Mouse (Mus musculus) embryonic facial prominence, embryonic 14.5 days (tissue): Measurements from ENCODE around the gene Tcerg1l. TPM values are rescaled to one million over a fixed set of nuclear protein-coding genes. Genes with fewer than 3 reads are reported as not detected.

Source experiments
- ATAC-seq: fragments of 200-750 bp; cut with Nextera tagmentation; 2 replicates; pipeline ENCODE4 v1.8.0; 2017; ENCODE audit warnings: low read depth, moderate number of reproducible peaks, moderate TSS enrichment
- DNase-seq: peaks from one replicate; pipeline ENCODE4 v3.0.0-alpha.2; 2015; ENCODE audit warnings: low spot score
- H3K27ac ChIP-seq: fragments of 300-500 bp; sonication (generic); replicated peaks from 2 replicates; pipeline ENCODE4 v1.5.1; 2014; ENCODE audit warnings: low read depth, mild to moderate bottlenecking, low read length, moderate library complexity
- H3K27me3 ChIP-seq: fragments of 300-500 bp; sonication (generic); replicated peaks from 2 replicates; pipeline ENCODE4 v1.6.1; 2014; ENCODE audit warnings: low read length; ENCODE audit not compliant: control insufficient read depth, insufficient read depth
- H3K36me3 ChIP-seq: fragments of 300-500 bp; sonication (generic); 2 replicates; pipeline ENCODE4 v1.6.1; 2014; ENCODE audit warnings: low read length, mixed read lengths; ENCODE audit not compliant: control insufficient read depth, insufficient read depth
- H3K4me1 ChIP-seq: fragments of 300-500 bp; sonication (generic); 2 replicates; pipeline ENCODE4 v1.6.1; 2014; ENCODE audit warnings: antibody characterized with exemption, low read length; ENCODE audit not compliant: control insufficient read depth, insufficient read depth
- H3K4me2 ChIP-seq: fragments of 300-500 bp; sonication (generic); 2 replicates; pipeline ENCODE4 v1.6.1; 2014; ENCODE audit warnings: low read depth, mild to moderate bottlenecking, low read length, moderate library complexity, mixed read lengths
- H3K4me3 ChIP-seq: fragments of 300-500 bp; sonication (generic); 2 replicates; pipeline ENCODE4 v1.5.1; 2014; ENCODE audit warnings: low read depth, mild to moderate bottlenecking, low read length
- H3K9ac ChIP-seq: fragments of 300-500 bp; sonication (generic); 2 replicates; pipeline ENCODE4 v1.6.1; 2014; ENCODE audit warnings: low read depth, mild to moderate bottlenecking, low read length, moderate library complexity, mixed read lengths
- H3K9me3 ChIP-seq: fragments of 300-500 bp; sonication (generic); 2 replicates; pipeline ENCODE4 v1.6.1; 2016; ENCODE audit warnings: low read length; ENCODE audit not compliant: control insufficient read depth
- WGBS: fragments of 180-500 bp; shearing (Covaris S2); extraction: QIAGEN DNeasy Blood & Tissue Kit; methylation state at CpG from one replicate; pipeline ENCODE4 v1.1.7; 2014; 5-methylcytosine and 5-hydroxymethylcytosine counted together
- polyA plus RNA-seq: library from polyadenylated mRNA; unstranded; fragments of >200 nt; fragmentation: Nextera tagmentation; extraction: Ambion mirVana; gene quantifications from 2 replicates; pipeline ENCODE4 v1.2.1, GENCODE M21; 2014

Tcerg1l gene
- polyA plus RNA-seq, 1 experiment from 2014 or later = 3.3 TPM

DNA sequence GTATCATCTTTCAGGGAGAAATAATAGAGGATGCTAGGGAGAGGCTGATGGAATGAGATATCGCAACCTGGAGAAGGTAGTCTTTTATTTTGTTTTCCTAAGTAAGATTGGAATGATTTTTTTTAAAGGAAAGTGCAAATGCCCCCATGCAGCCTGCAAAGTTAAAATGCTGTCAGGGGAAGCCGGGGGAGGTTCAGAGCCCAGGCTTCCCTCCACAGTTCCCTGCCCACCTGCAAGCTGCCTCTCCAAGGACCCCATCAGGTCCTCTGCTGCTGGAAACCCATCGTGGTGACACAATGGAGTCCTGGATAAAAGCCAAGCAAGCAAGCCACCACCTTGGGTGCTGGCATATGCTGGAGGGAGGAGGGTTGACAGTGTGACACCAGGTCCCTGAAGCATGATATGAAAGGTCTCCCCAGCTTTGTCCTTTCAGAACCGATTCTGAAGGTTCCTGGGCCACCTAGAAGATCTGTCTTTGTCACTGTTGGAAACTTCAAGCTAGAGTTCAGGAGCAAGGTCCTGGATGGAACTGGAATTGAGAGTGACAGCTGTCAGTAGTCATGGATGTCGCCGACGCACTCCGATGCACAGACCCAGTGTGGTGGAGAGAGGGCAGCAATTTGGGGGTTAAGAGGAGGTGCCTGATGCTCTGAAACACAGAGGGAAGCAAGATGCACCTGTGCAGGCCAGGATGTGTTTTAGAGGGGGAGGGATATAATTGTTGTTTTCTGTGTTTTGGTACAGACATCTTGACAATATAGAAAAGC, 3.2 kb upstream of the Tcerg1l start:
- H3K4me3 ChIP-seq = no peak overlapping the region
- no peaks in the 10 kb centered on the region for H3K9me3 ChIP-seq
- 74% methylated on average over 8 of the region's 8 CpGs for WGBS
- peaks cover 50% of the 10 kb centered on the region for H3K27me3 ChIP-seq
- H3K4me1 ChIP-seq = peaks cover 9% of the 10 kb centered on the region; the same call in 1 of the 2 replicates
- no peaks in the 10 kb centered on the region for H3K36me3 ChIP-seq
- no peak for DNase-seq
- H3K27ac ChIP-seq = no peak overlapping the region
- no peak overlapping the region for H3K4me2 ChIP-seq
- no peak overlapping the region for H3K9ac ChIP-seq
- ATAC-seq = no peak

GRCm38 (mm10) chr7:138398182-138398793, 758 bp upstream of the Tcerg1l start:
- H3K9ac ChIP-seq = no peak overlapping the region

GRCm38 (mm10) chr7:138396863-138397484, 556 bp downstream of the Tcerg1l start:
- ATAC-seq (no peak), DNase-seq (peak; percentile 78)
- H3K4me2 ChIP-seq = peak overlapping the region; percentile 97
- no peaks in the 10 kb centered on the region for H3K36me3 ChIP-seq
- no peak overlapping the region for H3K27ac ChIP-seq
- H3K4me1 ChIP-seq = peaks cover 9% of the 10 kb centered on the region; the same call in 1 of the 2 replicates
- peak overlapping the region; percentile 50 for H3K4me3 ChIP-seq
- 1% methylated on average over 25 of the region's 41 CpGs for whole genome bisulfite sequencing
- peaks cover 48% of the 10 kb centered on the region for H3K27me3 ChIP-seq
- H3K9me3 ChIP-seq = no peaks in the 10 kb centered on the region
- peak overlapping the region; percentile 38; the same call in 1 of the 2 replicates for H3K9ac ChIP-seq

More at GRCm38 (mm10) chr7:138398182-138398793, 758 bp upstream of the Tcerg1l start:
- no peaks in the 10 kb centered on the region for H3K9me3 ChIP-seq
- ATAC-seq = peak; percentile 42
- H3K36me3 ChIP-seq = no peaks in the 10 kb centered on the region
- 2% methylated on average over 21 of the region's 21 CpGs for WGBS
- peak overlapping the region; percentile 50 for H3K4me3 ChIP-seq
- H3K4me2 ChIP-seq = peak overlapping the region; percentile 97
- DNase-seq = peak; percentile 71
- H3K27ac ChIP-seq = no peak overlapping the region
- peaks cover 51% of the 10 kb centered on the region for H3K27me3 ChIP-seq
- peaks cover 9% of the 10 kb centered on the region; the same call in 1 of the 2 replicates for H3K4me1 ChIP-seq

DNA sequence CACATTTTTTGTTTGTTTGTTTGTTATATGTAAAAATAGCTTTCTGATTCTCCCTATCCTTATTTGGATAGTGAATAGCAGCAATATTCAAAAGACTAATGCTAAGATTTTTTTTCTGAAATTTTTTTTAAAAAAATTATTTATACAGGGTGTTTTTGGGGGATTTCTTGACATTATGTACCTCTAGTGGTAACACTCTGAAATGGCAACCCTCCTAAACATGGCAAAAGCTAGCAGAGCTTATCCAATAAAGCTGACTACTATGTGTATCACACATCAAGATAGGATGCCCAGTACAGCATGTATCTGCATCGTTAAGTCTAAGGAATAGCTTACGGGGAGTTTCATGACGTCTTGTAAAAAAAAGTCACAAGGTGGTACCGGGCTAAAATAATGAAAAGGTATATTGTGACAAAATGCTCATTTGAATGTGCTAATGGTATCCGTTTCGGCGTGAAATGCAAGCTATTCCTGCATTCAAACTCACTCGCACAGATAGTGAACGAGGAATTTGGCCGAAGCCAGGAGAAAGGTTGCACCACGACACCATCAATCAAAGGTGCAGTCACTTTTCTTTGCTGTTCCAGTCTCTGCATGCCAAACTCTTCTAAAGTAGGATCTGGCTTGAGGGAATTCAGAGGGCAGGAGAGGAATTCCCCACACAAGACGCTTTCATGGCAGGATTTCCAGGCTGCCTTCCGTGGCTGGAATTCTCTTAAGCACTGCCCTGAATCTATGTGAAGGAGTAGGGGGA, 1.2 kb downstream of the Tcerg1l start:
- Histone ChIP-seq H3K4me1 (peaks cover 9% of the 10 kb centered on the region; the same call in 1 of the 2 replicates), H3K36me3 (no peaks in the 10 kb centered on the region), H3K4me2 (peak overlapping the region; percentile 97; the same call in 1 of the 2 replicates), H3K4me3 (peak overlapping the region; percentile 50; the same call in 1 of the 2 replicates), H3K27me3 (peaks cover 48% of the 10 kb centered on the region), H3K9me3 (no peaks in the 10 kb centered on the region), H3K9ac (no peak overlapping the region), H3K27ac (no peak overlapping the region)
- no peak for DNase-seq
- WGBS = 43% methylated on average over 13 of the region's 13 CpGs
- ATAC-seq = no peak

GRCm38 (mm10) chr7:138389941-138390340, 7.6 kb downstream of the Tcerg1l start:
- no peaks in the 10 kb centered on the region; the same call in 1 of the 2 replicates for H3K27me3 ChIP-seq
- H3K4me2 ChIP-seq = no peak overlapping the region
- no peaks in the 10 kb centered on the region for H3K9me3 ChIP-seq
- ATAC-seq (no peak), DNase-seq (no peak)
- no peak overlapping the region for H3K4me3 ChIP-seq
- 93% methylated on average over 5 of the region's 6 CpGs for WGBS
- H3K9ac ChIP-seq = no peak overlapping the region
- no peaks in the 10 kb centered on the region for H3K4me1 ChIP-seq
- H3K36me3 ChIP-seq = no peaks in the 10 kb centered on the region
- no peak overlapping the region for H3K27ac ChIP-seq

GRCm38 (mm10) chr7:138389071-138389470, 8.5 kb downstream of the Tcerg1l start:
- no peaks in the 10 kb centered on the region for H3K4me1 ChIP-seq
- H3K9ac ChIP-seq = no peak overlapping the region
- no peaks in the 10 kb centered on the region; the same call in 1 of the 2 replicates for H3K27me3 ChIP-seq
- no peak overlapping the region for H3K4me2 ChIP-seq
- H3K36me3 ChIP-seq = no peaks in the 10 kb centered on the region
- no peaks in the 10 kb centered on the region for H3K9me3 ChIP-seq
- DNase-seq (no peak), ATAC-seq (no peak)
- 53% methylated on average over 3 of the region's 3 CpGs for WGBS
- no peak overlapping the region for H3K27ac ChIP-seq
- H3K4me3 ChIP-seq = no peak overlapping the region

DNA sequence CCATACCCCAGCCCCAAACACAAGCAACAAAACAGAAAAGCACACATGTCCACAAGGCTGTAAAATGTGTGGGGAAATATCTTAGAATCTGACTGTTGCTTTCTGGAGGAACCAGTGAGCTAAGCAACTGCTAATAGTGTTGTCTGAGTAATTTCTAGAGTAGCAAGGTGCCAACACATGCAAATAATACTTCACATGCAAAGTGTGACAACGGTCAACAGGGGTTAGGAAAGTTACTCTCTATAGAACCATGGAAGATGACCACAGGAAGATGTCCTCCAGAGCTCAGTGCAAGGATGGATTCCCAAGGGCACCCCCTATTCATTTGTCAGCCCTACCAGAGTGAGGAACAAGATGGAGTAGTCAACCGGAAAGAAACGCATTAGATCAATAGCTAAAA, 18.3 kb downstream of the Tcerg1l start:
- ATAC-seq (no peak), DNase-seq (no peak)
- H3K9me3 ChIP-seq = no peaks in the 10 kb centered on the region
- no peaks in the 10 kb centered on the region for H3K36me3 ChIP-seq
- no peak overlapping the region for H3K9ac ChIP-seq
- WGBS = 83% methylated on average over 3 of the region's 3 CpGs
- no peak overlapping the region for H3K4me2 ChIP-seq
- no peaks in the 10 kb centered on the region for H3K27me3 ChIP-seq
- no peak overlapping the region for H3K4me3 ChIP-seq
- H3K27ac ChIP-seq = no peak overlapping the region
- H3K4me1 ChIP-seq = no peaks in the 10 kb centered on the region

DNA sequence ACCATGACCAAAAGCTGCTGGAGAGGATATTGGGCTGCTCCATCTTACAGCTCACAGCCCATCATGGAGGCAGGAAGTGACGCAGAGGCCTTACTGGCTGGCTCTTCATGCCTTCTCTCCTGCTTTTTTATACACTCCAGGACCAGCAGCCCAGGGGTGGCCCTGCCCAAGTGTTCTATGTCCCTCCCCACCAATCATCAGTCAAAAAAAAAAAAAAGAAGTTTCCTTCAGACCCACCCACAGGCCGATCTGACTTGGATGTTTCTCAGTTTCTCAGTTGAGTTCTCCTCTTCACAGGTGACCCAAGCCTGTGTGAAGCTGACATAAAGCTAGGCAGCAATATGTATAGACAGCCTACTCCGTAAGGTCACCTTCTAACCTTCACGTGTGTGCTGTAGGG, 19.0 kb downstream of the Tcerg1l start:
- WGBS = 88% methylated on average over 4 of the region's 4 CpGs
- ATAC-seq (no peak), DNase-seq (no peak)
- Histone ChIP-seq H3K9ac (no peak overlapping the region), H3K4me2 (no peak overlapping the region), H3K27ac (no peak overlapping the region), H3K9me3 (no peaks in the 10 kb centered on the region), H3K4me3 (no peak overlapping the region), H3K36me3 (no peaks in the 10 kb centered on the region), H3K27me3 (no peaks in the 10 kb centered on the region), H3K4me1 (no peaks in the 10 kb centered on the region)
